Mouse (Mus musculus): ENCODE data around the gene Baz2b.

Baz2b gene

DNA sequence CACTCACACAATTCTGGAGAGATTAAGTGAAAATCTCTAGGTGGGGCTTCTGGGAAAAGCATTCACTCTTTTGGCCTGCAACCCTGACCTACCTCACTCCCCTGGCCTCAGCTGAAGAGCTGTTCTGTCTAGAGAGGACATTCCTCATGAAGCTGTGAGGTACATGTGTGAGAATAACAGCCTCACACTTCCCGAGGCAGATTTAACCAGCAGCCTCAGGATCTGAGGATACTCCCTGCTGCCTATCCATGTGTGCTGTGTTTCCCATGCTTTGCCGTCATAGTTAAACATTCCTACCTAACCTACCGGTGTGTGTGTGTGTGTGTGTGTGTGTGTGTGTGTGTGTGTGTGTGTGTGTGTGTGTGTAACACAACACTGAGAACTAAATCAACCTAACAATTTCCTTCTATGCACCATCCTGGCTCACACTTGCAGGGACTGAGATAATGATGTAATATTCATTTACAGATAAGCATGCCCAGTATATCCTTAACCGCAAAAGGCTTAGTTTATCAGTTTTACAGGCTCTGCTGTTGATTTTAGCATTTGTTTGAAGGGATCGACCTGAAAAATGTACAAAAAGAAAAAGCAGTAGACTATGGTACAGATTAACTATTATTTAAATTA is 206.5 kb downstream of the Baz2b start:
- DNase-seq (ENCODE audit: low read depth, low spot score) = no peak

DNA sequence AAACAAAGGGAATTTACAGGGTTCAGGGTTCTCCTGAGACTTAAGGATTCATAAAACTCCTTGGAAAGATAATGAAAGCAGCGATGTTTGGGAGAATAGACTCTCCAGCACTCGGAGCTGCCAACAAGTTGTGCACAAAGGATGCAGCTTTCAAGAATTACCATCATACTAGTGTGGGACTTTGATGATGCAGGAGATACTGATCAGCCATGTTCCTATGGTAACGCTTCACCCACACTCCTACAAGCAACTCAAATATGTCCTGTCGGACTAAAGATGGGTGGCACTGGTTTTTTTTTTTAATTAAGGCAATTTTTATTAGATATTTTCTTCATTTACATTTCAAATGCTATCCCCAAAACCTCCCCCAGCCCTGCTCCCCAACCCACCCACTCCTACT is 209.4 kb downstream of the Baz2b start:
- DNase-seq (ENCODE audit: low read depth, low spot score) = no peak

DNA sequence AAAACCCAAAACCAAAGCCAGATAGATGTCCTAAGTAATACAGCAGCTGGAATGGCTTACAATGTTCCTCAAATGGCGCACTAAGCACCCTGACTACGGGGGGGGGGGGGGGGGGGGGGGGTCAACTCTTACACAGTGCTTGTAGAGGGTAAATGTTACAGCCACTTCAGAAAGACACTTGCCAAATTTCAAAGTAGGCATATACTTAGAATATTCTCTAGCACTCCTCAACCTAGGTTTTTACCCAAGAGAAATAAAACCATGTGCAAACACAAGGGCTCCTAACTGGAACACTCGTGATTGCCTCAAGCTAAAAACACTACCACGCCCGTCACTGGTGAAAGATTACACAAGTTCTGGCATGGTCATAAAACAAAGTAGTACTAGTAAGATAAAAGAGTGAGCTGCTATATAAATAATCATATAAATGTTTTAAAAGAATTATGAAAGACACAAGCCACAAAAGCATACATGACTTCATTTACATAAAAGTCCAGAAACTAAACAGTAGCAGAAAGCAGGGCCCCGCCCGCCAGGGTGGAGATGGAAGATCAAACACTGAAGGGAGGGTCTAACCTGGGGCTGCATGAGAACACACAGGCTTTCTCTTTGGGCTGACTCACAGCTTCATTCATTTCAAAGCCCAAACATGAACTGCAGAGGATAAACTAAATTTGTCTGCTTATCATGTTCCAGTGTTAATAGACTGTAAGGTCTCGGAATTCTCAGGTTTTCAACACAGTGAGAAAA is 212.0 kb downstream of the Baz2b start:
- DNase-seq (ENCODE audit: low read depth, low spot score) = no peak

DNA sequence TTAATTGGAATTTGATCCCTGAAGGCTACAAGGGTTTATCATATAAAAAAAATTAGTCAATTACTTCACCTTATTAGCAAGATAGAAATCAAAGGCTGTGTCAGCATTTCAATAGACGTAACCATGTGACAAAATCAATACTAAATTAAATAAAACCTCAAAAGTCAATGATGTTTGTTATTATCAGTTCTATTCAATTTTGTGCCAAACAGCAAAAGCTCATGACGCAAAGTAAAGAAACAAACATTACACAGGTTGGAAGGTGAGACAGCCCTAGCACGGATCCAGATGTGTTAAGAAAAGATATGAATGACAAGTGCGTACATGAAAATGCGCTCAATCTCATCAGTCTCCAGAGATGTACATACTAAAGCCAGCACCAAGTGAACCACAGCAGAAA is 212.7 kb downstream of the Baz2b start:
- DNase-seq (ENCODE audit: low read depth, low spot score) = no peak

DNA sequence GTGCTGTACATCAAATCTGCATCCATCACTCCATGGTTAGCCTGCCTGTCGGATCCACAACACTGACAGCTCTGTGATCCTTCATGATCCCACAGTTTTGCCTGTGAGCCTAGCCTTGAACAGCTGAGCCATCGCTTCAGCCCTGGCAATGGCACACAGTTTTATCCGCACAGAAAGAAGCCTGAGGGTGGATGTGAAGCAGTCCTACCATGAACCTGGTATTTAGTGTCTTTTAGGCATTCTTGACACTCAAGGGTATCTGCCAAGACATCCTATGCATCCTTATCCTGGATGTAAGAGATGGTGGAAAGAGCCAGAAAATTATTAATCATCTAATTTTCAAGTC is 216.5 kb downstream of the Baz2b start:
- no peak for DNase-seq (ENCODE audit: low read depth, low spot score)

DNA sequence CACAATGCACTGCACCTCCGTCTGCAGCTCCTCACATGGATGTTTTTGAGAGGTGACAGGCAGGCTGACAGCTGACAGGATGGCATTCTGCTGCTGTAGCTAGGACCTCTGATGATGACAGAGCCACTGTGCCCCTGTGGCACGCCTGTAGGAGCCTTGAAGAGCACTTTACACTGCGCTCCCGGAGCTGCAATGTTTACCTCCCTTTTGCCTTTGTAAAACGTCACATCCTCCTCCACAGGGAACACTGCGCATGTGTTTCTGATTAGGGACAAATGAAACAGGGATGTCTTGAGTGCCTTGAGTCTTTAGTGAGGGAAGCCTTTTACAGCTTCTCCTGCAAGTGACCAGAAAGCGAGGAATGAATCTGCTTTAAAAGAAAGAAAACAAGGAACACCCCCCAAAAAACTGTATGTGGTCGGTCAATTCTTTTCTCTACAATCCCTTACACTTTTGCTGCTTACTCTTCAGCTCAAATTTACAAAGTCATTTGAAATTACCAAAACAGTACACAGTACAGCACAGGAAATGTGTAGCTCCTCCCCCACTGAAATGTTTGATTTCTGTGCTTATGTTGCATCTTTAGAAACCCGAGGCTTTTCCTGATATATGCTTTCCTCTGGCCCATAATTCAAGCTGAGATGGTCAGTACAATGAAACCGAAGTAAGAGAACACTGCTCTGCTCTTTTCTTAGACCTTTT is 217.0 kb downstream of the Baz2b start:
- no peak for DNase-seq (ENCODE audit: low read depth, low spot score)

DNA sequence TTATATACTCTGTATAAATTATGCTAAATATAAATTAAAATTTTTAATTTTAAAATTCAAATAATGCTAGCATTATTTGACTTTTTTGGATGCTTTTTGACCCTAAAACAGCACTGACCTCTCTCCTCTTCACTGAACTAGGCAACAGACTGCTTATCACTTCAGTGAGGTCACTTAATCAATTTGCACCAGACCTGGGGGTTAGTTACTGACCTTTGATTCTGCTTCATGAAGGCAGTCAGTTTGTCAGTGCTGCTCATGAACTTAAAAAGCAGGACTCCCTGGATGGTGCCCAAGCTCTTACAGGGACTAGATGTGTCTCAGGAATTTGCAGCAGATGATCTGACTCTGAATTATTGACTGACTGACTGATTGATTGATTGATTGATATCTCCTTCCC is 217.9 kb downstream of the Baz2b start:
- DNase-seq (ENCODE audit: low read depth, low spot score) = no peak

DNA sequence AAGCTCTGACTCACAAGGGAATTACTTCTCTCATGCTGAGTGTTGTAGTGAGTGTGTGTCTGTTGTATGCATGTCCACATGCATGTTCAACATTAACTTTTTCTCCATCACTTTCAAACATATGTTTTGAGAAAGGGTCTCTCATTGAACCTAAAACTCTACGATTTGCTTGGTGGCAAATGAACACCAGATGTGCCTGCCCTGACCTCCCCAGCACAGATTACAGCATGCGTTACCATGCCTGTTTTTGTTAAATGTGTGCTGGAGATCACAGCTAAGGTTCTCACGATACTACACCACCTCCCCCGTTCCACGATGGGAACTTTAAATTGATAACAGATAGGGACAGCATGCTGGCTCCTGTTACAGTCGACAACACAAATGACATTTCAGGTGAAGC is 222.1 kb downstream of the Baz2b start:
- no peak for DNase-seq (ENCODE audit: low read depth, low spot score)

DNA sequence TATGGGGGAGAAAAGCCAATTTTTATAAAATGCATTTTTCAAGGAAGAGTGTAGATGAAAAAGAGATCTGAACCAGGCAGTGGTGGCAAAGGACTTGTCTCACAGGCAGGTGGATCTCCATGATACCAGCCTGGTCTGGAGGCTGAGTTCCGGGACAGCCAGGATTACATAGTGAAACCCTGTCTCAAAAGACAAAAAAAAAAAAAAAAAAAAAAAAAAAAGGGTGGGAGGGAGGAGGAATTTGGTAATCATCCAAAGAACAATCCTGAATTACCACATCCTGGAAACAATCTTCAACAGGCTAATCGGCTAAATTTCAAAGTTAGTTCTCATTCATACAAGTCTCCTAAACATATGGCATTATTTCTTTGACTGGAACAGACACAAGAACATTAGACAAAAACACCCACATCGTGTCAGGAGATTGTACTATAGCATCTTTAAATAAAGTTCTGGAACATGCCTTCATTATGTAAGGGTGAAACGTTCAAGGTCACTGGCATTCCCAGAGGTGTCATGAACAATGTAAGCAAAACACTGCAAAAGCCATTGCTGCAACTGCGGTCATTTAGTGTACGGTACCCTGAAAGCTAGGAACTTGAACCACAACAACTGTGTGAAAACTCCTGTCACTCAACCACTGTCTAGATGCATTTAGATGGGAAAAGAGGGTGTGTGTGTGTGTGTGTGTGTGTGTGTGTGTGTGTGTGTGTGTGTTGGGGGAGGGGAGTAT is 230.0 kb downstream of the Baz2b start:
- no peak for DNase-seq (ENCODE audit: low read depth, low spot score)

DNA sequence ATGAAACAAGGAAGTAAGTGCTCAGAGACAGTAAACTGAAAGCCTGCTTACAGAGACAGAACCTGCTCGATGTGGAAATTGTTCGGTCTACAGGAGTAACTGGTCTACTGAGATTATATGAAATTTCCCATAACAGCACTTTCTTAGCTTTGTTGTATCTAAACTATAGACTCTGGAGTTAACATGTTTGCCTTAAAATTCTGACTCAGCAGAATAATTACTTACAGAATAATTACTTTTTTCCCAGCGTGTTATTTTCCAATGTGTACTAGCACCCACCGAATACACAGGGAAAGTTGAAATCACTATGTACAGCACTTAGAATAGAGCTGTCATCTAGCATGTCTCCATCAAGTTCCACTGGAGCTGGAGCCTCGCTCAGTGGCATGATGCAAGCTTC is 233.0 kb downstream of the Baz2b start:
- no peak for DNase-seq (ENCODE audit: low read depth, low spot score)

DNA sequence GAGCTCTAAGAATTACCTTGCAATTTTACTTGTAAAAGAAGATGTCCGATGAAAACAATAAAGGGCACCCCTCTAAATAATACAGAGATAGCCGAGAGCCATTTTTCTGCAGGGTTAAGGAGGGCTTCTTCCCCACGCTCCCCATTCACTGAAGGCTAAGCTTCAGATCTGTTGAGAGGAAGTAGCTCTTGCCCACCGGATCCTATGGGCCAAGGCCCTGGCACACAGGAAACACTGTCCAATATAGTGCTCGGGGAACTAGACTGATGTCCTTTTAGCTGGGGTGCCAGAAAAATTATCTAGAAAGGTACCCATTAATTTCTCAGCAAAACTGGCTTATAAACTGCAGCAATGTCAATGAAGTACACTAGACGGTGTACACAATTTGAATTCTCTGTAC is 233.9 kb downstream of the Baz2b start:
- DNase-seq (ENCODE audit: low read depth, low spot score) = no peak

DNA sequence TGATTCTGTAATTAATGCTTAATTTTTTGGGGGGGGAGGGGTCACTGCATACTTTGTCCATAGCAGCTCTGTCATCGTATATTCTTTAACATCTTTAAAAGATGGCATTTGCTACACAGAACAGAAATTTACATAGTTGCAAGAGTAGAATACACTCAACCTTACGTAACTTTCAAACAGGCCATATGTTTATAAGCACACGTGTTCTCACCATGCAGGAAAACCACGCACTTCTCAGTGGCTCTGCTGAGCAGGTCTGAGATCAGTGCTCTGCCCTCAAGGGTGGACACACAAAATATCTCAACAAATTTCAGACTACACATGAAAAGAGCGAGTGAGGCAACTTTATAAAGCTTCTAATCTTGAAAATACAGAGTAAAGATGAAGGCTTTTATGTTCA is 235.7 kb downstream of the Baz2b start:
- DNase-seq (ENCODE audit: low read depth, low spot score) = no peak

DNA sequence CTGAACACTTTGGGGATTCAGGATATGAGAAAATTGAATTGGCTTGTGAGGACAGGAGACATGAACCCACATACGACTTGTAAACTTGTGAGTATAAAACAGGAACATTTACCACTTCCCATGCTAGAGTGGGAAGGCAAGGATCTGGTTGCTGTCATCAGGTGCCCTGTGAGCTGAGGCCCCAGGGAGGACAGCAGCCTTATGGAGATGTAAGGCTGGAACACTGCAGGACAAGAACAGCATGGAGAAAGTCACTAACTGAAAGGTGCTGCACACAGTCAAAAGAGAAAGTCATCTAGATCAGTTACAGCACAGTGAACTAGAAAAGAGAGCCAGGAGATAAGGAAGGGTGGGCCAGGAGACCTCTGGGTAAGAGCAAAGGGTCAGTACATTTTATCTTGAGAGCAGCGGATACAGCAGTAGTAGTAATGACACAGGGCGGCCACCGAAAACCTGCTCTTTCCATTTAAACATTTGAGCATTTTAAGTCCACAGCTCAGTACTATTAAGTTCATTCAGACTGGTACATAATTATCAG is 236.5 kb downstream of the Baz2b start:
- no peak for DNase-seq (ENCODE audit: low read depth, low spot score)

DNA sequence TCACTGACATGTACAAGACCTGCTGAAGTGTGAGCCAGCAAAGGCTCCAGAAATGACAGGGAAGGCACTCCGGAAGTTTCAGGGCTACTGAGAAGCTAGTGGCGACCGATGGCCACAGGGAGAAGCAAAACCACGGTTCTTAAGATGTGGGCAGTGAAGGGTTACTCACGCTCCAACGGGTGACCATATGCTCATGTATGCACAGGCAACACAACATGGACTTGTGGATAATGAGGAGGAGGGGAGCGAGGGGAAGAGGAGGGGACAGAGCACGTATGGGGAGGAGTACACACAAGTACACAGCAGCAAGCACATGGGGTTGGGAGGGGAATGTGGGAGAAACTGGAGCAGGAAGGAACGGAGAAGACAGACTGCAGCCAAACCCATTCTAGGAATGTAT is 239.1 kb downstream of the Baz2b start:
- no peak for DNase-seq (ENCODE audit: low read depth, low spot score)

DNA sequence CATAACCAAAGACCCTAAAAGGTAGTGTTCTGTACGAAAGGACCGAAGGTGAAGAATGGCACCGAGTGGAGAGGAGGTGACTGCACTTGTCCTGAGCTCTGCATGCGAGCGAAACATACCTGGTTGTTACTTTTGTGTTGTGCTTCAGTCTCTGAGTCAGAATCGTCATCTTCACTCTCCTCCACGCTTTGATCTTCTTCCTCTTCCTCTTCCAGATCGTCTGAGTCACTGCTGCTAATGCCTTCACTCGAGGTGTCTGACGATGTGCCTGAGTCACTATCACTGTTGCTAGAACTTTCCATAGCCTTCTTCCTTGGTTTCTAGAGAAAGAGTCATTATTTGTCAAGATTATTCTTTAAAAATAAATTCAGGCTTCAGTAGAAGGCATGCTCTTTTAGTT is 240.5 kb downstream of the Baz2b start:
- no peak for DNase-seq (ENCODE audit: low read depth, low spot score)

DNA sequence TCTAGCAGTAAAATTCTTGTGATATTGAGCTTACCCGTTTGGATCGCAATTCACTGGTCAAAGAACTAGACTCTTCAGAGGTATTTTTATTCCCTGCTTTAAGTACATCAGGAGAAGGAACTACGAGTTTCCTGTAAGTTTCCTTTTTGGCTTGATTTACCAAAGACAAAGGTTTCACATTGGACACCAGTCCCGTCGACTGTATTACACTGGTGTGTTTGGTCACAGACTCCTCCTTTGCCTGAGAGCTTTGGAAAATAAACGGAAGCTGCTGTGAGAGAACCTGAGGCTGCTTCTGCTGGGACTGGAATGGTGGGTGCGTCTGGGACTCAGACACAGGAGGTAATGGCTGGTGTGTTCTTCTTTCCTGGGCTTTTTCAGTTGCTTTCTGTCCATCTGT is 241.0 kb downstream of the Baz2b start:
- no peak for DNase-seq (ENCODE audit: low read depth, low spot score)

DNA sequence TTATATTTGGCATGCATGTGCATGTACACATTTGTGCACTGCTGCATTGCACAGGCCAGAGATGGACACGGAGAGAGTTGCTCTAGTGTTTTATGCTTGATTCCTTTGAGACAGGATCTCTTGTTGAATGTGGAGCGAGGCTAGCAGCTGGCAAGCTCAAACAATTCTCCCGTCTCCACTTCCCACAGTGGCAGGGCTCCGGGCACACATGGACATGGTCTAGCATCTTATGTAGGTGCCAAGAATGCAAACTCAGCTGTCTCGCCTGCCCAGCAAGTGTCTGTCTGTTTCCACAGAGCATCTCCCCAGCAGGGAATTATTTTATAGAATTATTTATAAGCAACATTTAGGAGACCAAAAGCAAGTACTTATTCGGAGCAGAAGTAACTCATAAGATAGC is 243.2 kb downstream of the Baz2b start:
- no peak for DNase-seq (ENCODE audit: low read depth, low spot score)

DNA sequence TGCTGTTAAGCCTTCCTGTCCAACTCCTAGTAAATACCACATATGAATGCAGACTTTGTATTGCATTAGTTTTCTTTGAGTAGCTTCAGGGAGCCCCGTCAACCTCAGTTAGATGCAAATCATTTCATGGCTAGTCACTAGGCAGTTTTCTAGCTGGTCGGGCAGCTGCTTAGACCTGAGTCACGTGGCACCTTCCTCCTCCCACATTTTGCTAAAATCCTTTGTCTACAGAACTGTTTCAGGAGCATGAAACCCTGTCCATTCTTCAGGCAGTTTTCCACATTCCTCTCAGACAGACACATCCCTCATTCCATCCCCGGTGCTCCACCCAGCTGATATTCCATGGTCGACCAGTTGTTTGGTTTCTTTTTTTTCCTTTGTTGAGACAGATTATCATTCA is 246.6 kb downstream of the Baz2b start:
- no peak for DNase-seq (ENCODE audit: low read depth, low spot score)

DNA sequence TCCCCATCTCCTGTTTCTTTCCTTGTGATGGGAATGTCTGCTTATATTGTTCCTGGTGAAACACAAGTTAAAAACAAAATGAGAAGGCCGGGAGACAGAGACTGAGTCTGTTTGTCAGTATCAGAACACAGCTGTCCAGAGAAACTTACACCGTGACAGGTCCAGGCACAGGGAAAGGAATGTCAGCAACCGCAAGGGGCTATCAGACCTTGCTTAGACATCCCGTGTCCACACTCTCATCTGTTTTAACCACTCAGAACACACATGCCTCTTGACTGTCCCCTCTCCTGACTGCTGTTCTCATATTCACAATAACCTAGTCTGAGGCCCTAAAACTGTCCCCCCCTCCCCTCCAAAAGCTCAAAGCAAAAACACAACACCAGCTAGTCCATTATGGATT is 247.1 kb downstream of the Baz2b start:
- no peak for DNase-seq (ENCODE audit: low read depth, low spot score)

DNA sequence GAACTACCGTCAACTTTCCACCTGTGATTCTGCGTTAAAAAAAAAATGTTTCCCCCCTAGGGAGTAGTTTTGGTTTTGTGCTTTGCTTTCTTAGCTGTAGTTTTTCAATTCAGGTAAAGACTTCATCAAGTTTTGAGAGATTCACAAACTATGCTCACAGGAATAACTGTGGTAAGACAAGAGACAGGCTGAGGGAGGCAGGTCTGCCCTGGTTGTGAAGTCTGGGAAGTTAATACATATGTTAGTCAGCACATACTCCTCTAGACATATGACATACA is 249.2 kb downstream of the Baz2b start:
- DNase-seq (ENCODE audit: low read depth, low spot score) = no peak

DNA sequence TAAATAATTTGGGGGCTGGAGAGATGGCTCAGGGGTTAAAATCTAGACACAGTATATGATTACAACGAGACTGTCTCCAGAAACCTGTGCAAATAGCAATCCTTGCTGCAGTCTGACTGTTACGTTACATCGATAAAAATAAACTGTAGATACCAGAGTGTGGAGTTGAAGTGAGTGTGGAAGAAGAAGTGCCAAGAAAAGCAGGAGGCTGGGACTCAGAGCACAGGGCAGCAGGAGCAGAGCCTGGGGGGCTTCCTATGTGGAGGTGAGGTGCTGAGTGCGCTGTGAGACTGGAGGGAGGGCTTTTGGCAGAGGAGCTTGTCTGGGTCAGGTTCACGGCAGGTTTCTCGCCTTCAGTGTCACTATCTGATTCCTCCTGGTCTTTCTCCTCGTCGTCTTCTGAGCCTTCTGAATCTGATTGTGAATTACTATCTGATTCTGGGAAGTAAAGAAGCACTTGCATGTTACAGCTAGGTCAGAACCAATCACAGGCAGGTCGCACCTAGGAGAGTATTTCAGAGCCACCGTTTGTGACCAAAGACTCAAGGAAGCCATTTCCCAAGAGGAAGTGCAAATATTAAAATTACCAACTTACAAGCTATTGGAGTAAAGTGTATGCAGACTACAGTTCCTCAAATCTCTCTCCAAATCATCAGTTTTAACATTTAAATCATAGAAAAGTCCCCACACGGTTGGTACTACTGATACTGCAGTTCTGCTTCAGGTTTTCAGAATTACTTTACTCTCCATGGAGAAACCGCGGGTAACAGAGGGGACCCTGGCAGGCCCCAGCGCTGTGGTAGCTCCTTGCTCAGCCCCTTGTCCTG is 249.8 kb downstream of the Baz2b start:
- no peak for DNase-seq (ENCODE audit: low read depth, low spot score)

DNA sequence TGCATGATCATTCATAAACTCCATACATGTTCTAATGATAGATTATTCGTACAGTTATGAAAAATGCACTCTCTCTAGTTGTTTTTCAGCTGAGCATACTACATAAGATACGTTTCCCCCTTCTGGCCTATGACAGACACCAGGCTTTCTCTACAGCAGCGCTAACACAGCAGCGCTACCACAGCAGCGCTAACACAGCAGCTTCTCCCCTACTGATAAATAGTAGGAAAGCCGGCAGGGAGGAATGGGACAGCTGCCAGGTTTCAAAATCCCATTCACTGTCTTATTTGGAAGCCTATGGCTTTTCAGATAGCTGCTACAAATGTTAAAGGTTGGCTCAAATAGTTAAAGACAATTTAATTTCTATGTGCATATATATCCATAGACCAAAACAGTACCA is 251.1 kb downstream of the Baz2b start:
- no peak for DNase-seq (ENCODE audit: low read depth, low spot score)

Measured in retina, postnatal 7 days (tissue).